Comparison of ENCODE assay signal across 8 mouse cellular contexts in genomic region chr1:65179634-65180249, GRCm38 (mm10). TPM values are rescaled to one million over a fixed set of nuclear protein-coding genes. Genes with fewer than 3 reads are reported as not detected.
DNase-seq lines count a peak whose midpoint lies in the region; ATAC-seq and TF ChIP-seq lines count a peak whose summit lies in the region.

No protein-coding gene starts in this region.

- H3K4me1 ChIP-seq in heart, embryonic 13.5 days: peaks cover 13% of the 10 kb centered on the region
- peaks cover 9% of the 10 kb centered on the region; the same call in 1 of the 2 replicates for H3K4me1 ChIP-seq in liver, postnatal 0 days (ENCODE audit: insufficient read depth)
- H3K4me1 ChIP-seq in neural tube, embryonic 14.5 days (ENCODE audit: control insufficient read depth, insufficient read depth, low read length): peaks cover 22% of the 10 kb centered on the region

- peak; percentile 76 for DNase-seq in ZHBTc4 (ENCODE audit: low read depth, low spot score)
- DNase-seq in embryo, embryonic 9.5 days (ENCODE audit: extremely low spot score): peak; percentile 72
- DNase-seq in kidney, postnatal 25 days: peak; percentile 43 to 88
- DNase-seq in liver, postnatal 0 days: peak; percentile 67
- DNase-seq in yolk sac, embryonic 10.5 days (ENCODE audit: low spot score): peak; percentile 47

- peaks cover under 1% of the 10 kb centered on the region for H3K36me3 ChIP-seq in heart, embryonic 13.5 days
- H3K36me3 ChIP-seq in liver, postnatal 0 days (replicated peaks; ENCODE audit: insufficient read depth, low read length): no peaks in the 10 kb centered on the region
- no peaks in the 10 kb centered on the region for H3K36me3 ChIP-seq in neural tube, embryonic 14.5 days (ENCODE audit: control insufficient read depth, insufficient read depth, low read length)

- ATAC-seq in CD4-positive, CD25-positive, alpha-beta regulatory T cell, adult 4 months: peak; percentile 35
- ATAC-seq in heart, embryonic 13.5 days (ENCODE audit: extremely low read depth, insufficient number of reproducible peaks, low FRiP score, low TSS enrichment): no peak
- ATAC-seq in liver, postnatal 0 days: no peak
- ATAC-seq in neural tube, embryonic 14.5 days (ENCODE audit: low read depth): no peak

- H3K27ac ChIP-seq in heart, embryonic 13.5 days (replicated peaks): peak overlapping the region; percentile 94
- H3K27ac ChIP-seq in liver, postnatal 0 days (ENCODE audit: low read depth): peak overlapping the region; percentile 99
- peak overlapping the region; percentile 98 for H3K27ac ChIP-seq in neural tube, embryonic 14.5 days (ENCODE audit: low read depth, low read length)

- peak overlapping the region; percentile 83 for H3K4me2 ChIP-seq in heart, embryonic 13.5 days
- peak overlapping the region; percentile 87 for H3K4me2 ChIP-seq in liver, postnatal 0 days (ENCODE audit: low read depth, low read length)
- H3K4me2 ChIP-seq in neural tube, embryonic 14.5 days (ENCODE audit: low read depth, low read length): peak overlapping the region; percentile 75

- peak overlapping the region; percentile 84 for H3K9ac ChIP-seq in heart, embryonic 13.5 days
- peak overlapping the region; percentile 81 for H3K9ac ChIP-seq in liver, postnatal 0 days (replicated peaks)
- peak overlapping the region; percentile 82; the same call in 1 of the 2 replicates for H3K9ac ChIP-seq in neural tube, embryonic 14.5 days (replicated peaks; ENCODE audit: low read depth, low read length)

- TF ChIP-seq CTCF in liver, postnatal 0 days (IDR thresholded peaks at IDR 0.05; ENCODE audit: low read depth): peak; percentile 88

- TF ChIP-seq EP300 in liver, postnatal 0 days (IDR thresholded peaks at IDR 0.05; ENCODE audit: low read depth): no peak

- H3K9me3 ChIP-seq in heart, embryonic 13.5 days: no peaks in the 10 kb centered on the region
- H3K9me3 ChIP-seq in liver, postnatal 0 days (ENCODE audit: low read length): no peaks in the 10 kb centered on the region
- H3K9me3 ChIP-seq in neural tube, embryonic 14.5 days (ENCODE audit: control insufficient read depth, low read length): no peaks in the 10 kb centered on the region

- WGBS in heart, embryonic 13.5 days: 4% methylated on average over 11 of the region's 11 CpGs
- WGBS in liver, postnatal 0 days (ENCODE audit: insufficient replicate concordance): 3% methylated on average over 11 of the region's 11 CpGs
- WGBS in neural tube, embryonic 14.5 days: 5% methylated on average over 11 of the region's 11 CpGs

- H3K27me3 ChIP-seq in heart, embryonic 13.5 days (replicated peaks): no peaks in the 10 kb centered on the region
- no peaks in the 10 kb centered on the region for H3K27me3 ChIP-seq in liver, postnatal 0 days (ENCODE audit: insufficient read depth, low read length)
- H3K27me3 ChIP-seq in neural tube, embryonic 14.5 days (ENCODE audit: control insufficient read depth, insufficient read depth, low read length): peaks cover 3% of the 10 kb centered on the region; the same call in 1 of the 2 replicates

- peak overlapping the region; percentile 89 for H3K4me3 ChIP-seq in heart, embryonic 13.5 days
- H3K4me3 ChIP-seq in liver, postnatal 0 days (ENCODE audit: low read depth, low read length): peak overlapping the region; percentile 78
- H3K4me3 ChIP-seq in neural tube, embryonic 14.5 days (ENCODE audit: low read depth, low read length): peak overlapping the region; percentile 85

RNA-seq across cellular contexts. Expression of gene Idh1, which starts 6.6 kb away (rescaled TPM):
- 10 to 100 TPM in 1 of 2 experiments, 1 to 10 TPM in 1; 7.9 to 10.2 TPM for polyA plus RNA-seq in CD4-positive, CD25-positive, alpha-beta regulatory T cell, adult 4 months (2017; shearing (Covaris generic))
- 62.0 and 64.2 TPM in 2 replicates for polyA plus RNA-seq in heart, embryonic 13.5 days (2015; fragmentation: Nextera tagmentation; extraction: Ambion mirVana)
- 120 and 121 TPM in 2 replicates for polyA plus RNA-seq in liver, postnatal 0 days (2015; fragmentation: Nextera tagmentation; extraction: Ambion mirVana)
- polyA plus RNA-seq in neural tube, embryonic 14.5 days (2014; fragmentation: Nextera tagmentation; extraction: Ambion mirVana): 492 and 510 TPM in 2 replicates

RNA-seq across cellular contexts. Expression of gene Pikfyve, which starts 6.7 kb away (rescaled TPM):
- polyA plus RNA-seq in CD4-positive, CD25-positive, alpha-beta regulatory T cell, adult 4 months (2017; shearing (Covaris generic)): 10 to 100 TPM; 11.8 to 13.6 TPM
- polyA plus RNA-seq in heart, embryonic 13.5 days (2015; fragmentation: Nextera tagmentation; extraction: Ambion mirVana): 5.0 and 5.8 TPM in 2 replicates
- 3.4 and 3.6 TPM in 2 replicates for polyA plus RNA-seq in liver, postnatal 0 days (2015; fragmentation: Nextera tagmentation; extraction: Ambion mirVana)
- 17.3 and 22.3 TPM in 2 replicates for polyA plus RNA-seq in neural tube, embryonic 14.5 days (2014; fragmentation: Nextera tagmentation; extraction: Ambion mirVana)

RNA-seq across cellular contexts. Expression of gene D630023F18Rik, which starts 56.7 kb away (rescaled TPM):
- not detected for polyA plus RNA-seq in CD4-positive, CD25-positive, alpha-beta regulatory T cell, adult 4 months (2017; shearing (Covaris generic))
- 0.16 and 0.29 TPM in 2 replicates for polyA plus RNA-seq in heart, embryonic 13.5 days (2015; fragmentation: Nextera tagmentation; extraction: Ambion mirVana)
- polyA plus RNA-seq in liver, postnatal 0 days (2015; fragmentation: Nextera tagmentation; extraction: Ambion mirVana): 0.12 and 0.19 TPM in 2 replicates
- 0.76 and 1.0 TPM in 2 replicates for polyA plus RNA-seq in neural tube, embryonic 14.5 days (2014; fragmentation: Nextera tagmentation; extraction: Ambion mirVana)
